Mouse (Mus musculus) kidney, adult 2 months (tissue): ENCODE data around the gene Mavs.

Source experiments
- CTCF ChIP-seq: fragments of 200-500 bp; conservative IDR thresholded peaks from 2 replicates; pipeline ENCODE4 v1.5.1; 2011; ENCODE audit warnings: low read depth, mild to moderate bottlenecking, control low read depth, low read length, moderate library complexity, mixed read lengths; ENCODE audit not compliant: insufficient read depth, insufficient read length
- POLR2A ChIP-seq: fragments of 200-500 bp; IDR thresholded peaks from one replicate; pipeline ENCODE4 v1.6.1; 2011; ENCODE audit warnings: low read depth, low read length, control low read depth

DNA sequence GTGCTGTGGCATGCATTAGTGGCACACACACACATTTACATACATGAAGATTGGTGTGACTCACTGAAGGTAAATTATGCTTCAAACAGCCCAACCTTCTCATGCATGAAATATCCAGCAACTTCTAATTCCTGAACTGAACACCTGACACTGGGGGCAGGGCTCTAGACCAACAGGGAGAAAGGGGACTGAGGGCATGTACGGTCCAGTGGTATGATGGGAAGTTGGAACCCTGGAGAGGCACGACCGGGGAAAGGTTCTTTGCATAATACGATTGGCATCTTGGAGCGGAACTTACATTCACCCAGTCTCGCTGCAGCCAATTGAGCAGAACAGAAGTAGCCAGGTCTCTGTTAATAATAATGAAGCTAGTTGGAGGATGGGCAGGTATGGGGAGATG is 8.7 kb upstream of the Mavs start:
- TF ChIP-seq CTCF (no peak), POLR2A (no peak)
